Mouse (Mus musculus): ENCODE results near the gene Tnp2.

- TF ChIP-seq CEBPB (IDR thresholded peaks at IDR 0.05; ENCODE audit: insufficient read depth, poor library complexity, severe bottlenecking) (no peak), POLR2A (IDR thresholded peaks at IDR 0.05; ENCODE audit: insufficient read length, low read depth) (no peak), MAX (IDR thresholded peaks at IDR 0.05; ENCODE audit: low read depth) (no peak), TCF12 (IDR thresholded peaks at IDR 0.05; ENCODE audit: insufficient read depth, poor library complexity, severe bottlenecking) (no peak), USF1 (IDR thresholded peaks at IDR 0.05; ENCODE audit: low read depth) (no peak), TCF3 (IDR thresholded peaks at IDR 0.05; ENCODE audit: insufficient read length, low read depth) (no peak), SRF (IDR thresholded peaks at IDR 0.05; ENCODE audit: control insufficient read depth, insufficient read length, low read depth) (no peak), POLR2AphosphoS2 (IDR thresholded peaks at IDR 0.05; ENCODE audit: insufficient read length, low read depth) (no peak), E2F4 (IDR thresholded peaks at IDR 0.05; ENCODE audit: insufficient read depth) (no peak)
These were observed 21.3 kb downstream of the Tnp2 start for GRCm38 (mm10) chr16:10767158-10767557.
